In the genomic region with DNA sequence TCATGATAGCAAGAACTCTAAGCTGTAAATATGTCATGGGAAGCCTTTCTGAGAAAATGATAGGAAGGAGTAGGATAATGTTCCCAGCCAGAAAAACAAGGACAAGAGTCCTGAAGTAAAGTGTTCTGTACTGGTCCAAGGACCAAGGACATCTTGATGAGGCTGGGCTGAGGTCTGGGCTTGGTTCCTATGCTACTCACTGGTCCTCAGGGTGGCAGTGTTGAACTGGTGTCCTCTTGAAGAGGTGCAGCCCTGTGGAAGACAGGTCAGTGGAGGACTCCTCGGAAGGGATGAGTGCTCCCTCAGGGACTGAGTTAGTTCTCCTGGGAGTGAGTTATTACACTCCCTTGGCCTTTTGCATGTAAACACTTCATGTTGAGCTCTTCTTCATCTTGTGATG, we compare ENCODE assay signal across 8 mouse cellular contexts.
DNase-seq lines count a peak whose midpoint lies in the region; ATAC-seq and TF ChIP-seq lines count a peak whose summit lies in the region.

No protein-coding gene starts in this region.

- no peak overlapping the region for H3K4me2 ChIP-seq in intestine, embryonic 14.5 days (ENCODE audit: low read length)
- no peak overlapping the region for H3K4me2 ChIP-seq in intestine, embryonic 16.5 days (ENCODE audit: low read depth, low read length)
- H3K4me2 ChIP-seq in neural tube, embryonic 15.5 days, result no peak overlapping the region

- 0 out of 2 replicates have a peak, but pooled peaks cover 4% of the 10 kb centered on the region for H3K4me1 ChIP-seq in intestine, embryonic 14.5 days (replicated peaks; ENCODE audit: control insufficient read depth, insufficient read depth, low read length)
- H3K4me1 ChIP-seq in intestine, embryonic 16.5 days (ENCODE audit: control insufficient read depth, insufficient read depth, low read length), result no peaks in the 10 kb centered on the region
- H3K4me1 ChIP-seq in neural tube, embryonic 15.5 days, result no peaks in the 10 kb centered on the region
- peaks cover 3% of the 10 kb centered on the region for H3K4me1 ChIP-seq in thymus, adult 2 months (replicated peaks; ENCODE audit: control insufficient read depth, insufficient read depth, low read length)

- WGBS in intestine, embryonic 14.5 days, result 35% methylated on average over 1 of the region's 1 CpGs
- 22% methylated on average over 1 of the region's 1 CpGs for WGBS in intestine, embryonic 16.5 days
- 59% methylated on average over 1 of the region's 1 CpGs for WGBS in neural tube, embryonic 15.5 days
- WGBS in thymus, adult 2 months, result 71% methylated on average over 1 of the region's 1 CpGs

- TF ChIP-seq POLR2A in thymus, adult 2 months (IDR thresholded peaks at IDR 0.05; ENCODE audit: control insufficient read depth, extremely low read depth, insufficient read depth, low read length, poor library complexity), result no peak

- no peak for TF ChIP-seq CTCF in thymus, adult 2 months (IDR thresholded peaks at IDR 0.05; ENCODE audit: borderline replicate concordance, control insufficient read depth, extremely low read depth, insufficient read depth, low read length, poor library complexity)

- no peaks in the 10 kb centered on the region for H3K27me3 ChIP-seq in intestine, embryonic 14.5 days (replicated peaks; ENCODE audit: control insufficient read depth, insufficient read depth, low read length)
- no peaks in the 10 kb centered on the region for H3K27me3 ChIP-seq in intestine, embryonic 16.5 days (replicated peaks; ENCODE audit: control insufficient read depth, insufficient read depth, low read length)
- no peaks in the 10 kb centered on the region for H3K27me3 ChIP-seq in splenic B cell, adult 2 months (ENCODE audit: control insufficient read depth, insufficient read depth, low read length, poor library complexity, severe bottlenecking)
- H3K27me3 ChIP-seq in neural tube, embryonic 15.5 days (replicated peaks), result no peaks in the 10 kb centered on the region
- no peaks in the 10 kb centered on the region for H3K27me3 ChIP-seq in thymus, adult 2 months (ENCODE audit: control insufficient read depth, insufficient read depth, low read length)

- no peak for ATAC-seq in intestine, embryonic 14.5 days (replicated peaks; ENCODE audit: low FRiP score, low TSS enrichment, low read depth)
- no peak for ATAC-seq in intestine, embryonic 16.5 days
- ATAC-seq in neural tube, embryonic 15.5 days (ENCODE audit: low FRiP score), result no peak

- no peak overlapping the region for H3K4me3 ChIP-seq in intestine, embryonic 14.5 days (ENCODE audit: low read depth, low read length)
- no peak overlapping the region for H3K4me3 ChIP-seq in intestine, embryonic 16.5 days (ENCODE audit: low read length)
- H3K4me3 ChIP-seq in neural tube, embryonic 15.5 days (replicated peaks), result no peak overlapping the region
- no peak overlapping the region for H3K4me3 ChIP-seq in thymus, adult 2 months (ENCODE audit: control insufficient read depth, insufficient read depth, low read length)

- no peaks in the 10 kb centered on the region for H3K9me3 ChIP-seq in intestine, embryonic 14.5 days (ENCODE audit: control insufficient read depth, low read length)
- H3K9me3 ChIP-seq in intestine, embryonic 16.5 days (ENCODE audit: control insufficient read depth, low read length), result no peaks in the 10 kb centered on the region
- H3K9me3 ChIP-seq in neural tube, embryonic 15.5 days (replicated peaks), result no peaks in the 10 kb centered on the region

- no peaks in the 10 kb centered on the region for H3K36me3 ChIP-seq in intestine, embryonic 14.5 days (ENCODE audit: control insufficient read depth, insufficient read depth, low read length)
- H3K36me3 ChIP-seq in intestine, embryonic 16.5 days (ENCODE audit: control insufficient read depth, insufficient read depth, low read length), result no peaks in the 10 kb centered on the region
- no peaks in the 10 kb centered on the region for H3K36me3 ChIP-seq in splenic B cell, adult 2 months (ENCODE audit: control insufficient read depth, insufficient read depth, low read length, poor library complexity, severe bottlenecking)
- no peaks in the 10 kb centered on the region for H3K36me3 ChIP-seq in neural tube, embryonic 15.5 days
- H3K36me3 ChIP-seq in thymus, adult 2 months (ENCODE audit: control insufficient read depth, insufficient read depth, low read length), result no peaks in the 10 kb centered on the region

- peak overlapping the region; percentile 34; the same call in 1 of the 2 replicates for H3K27ac ChIP-seq in intestine, embryonic 14.5 days (ENCODE audit: low read depth)
- no peak overlapping the region for H3K27ac ChIP-seq in intestine, embryonic 16.5 days (ENCODE audit: low read length)
- H3K27ac ChIP-seq in neural tube, embryonic 15.5 days (replicated peaks), result no peak overlapping the region
- H3K27ac ChIP-seq in thymus, adult 2 months (ENCODE audit: control insufficient read depth, insufficient read depth, low read length), result no peak overlapping the region

- H3K9ac ChIP-seq in intestine, embryonic 14.5 days (ENCODE audit: low read length), result no peak overlapping the region
- no peak overlapping the region for H3K9ac ChIP-seq in intestine, embryonic 16.5 days (ENCODE audit: low read depth, low read length)
- H3K9ac ChIP-seq in neural tube, embryonic 15.5 days (replicated peaks), result no peak overlapping the region

- peak; percentile 55 for DNase-seq in intestine, embryonic 14.5 days (ENCODE audit: low spot score)
- peak; percentile 20 for DNase-seq in NIH3T3 (ENCODE audit: low read depth)
- peak; percentile 59 to 67 for DNase-seq in cerebellum, postnatal 14 days
- peak; percentile 60 to 62 for DNase-seq in kidney, postnatal 25 days
- peak; percentile 47 for DNase-seq in splenic B cell, adult 2 months (ENCODE audit: low read depth, low spot score)
- no peak for DNase-seq in thymus, adult 2 months
